Mouse (Mus musculus): ENCODE data around the gene Chmp4b.

- TF ChIP-seq CTCF (IDR thresholded peaks at IDR 0.05; ENCODE audit: extremely low read depth, insufficient read depth, low read length) (no peak), POLR2A (IDR thresholded peaks at IDR 0.05; ENCODE audit: extremely low read depth, insufficient read depth, low read length) (no peak)
Observed at GRCm38 (mm10) chr2:154680941-154681340, 29.4 kb downstream of the Chmp4b start.

All from cortical plate, adult 2 months (tissue).